Mouse (Mus musculus): ENCODE data around the gene Ppm1k. TPM values are rescaled to one million over a fixed set of nuclear protein-coding genes. Genes with fewer than 3 reads are reported as not detected.
A peak's percentile ranks its signal among the peaks of the same experiment; 100 is the strongest.
"Not testable (repeated sequence)": the region's sequence is repeated elsewhere in the genome, so short reads cannot be mapped to it uniquely, and the experiment has no call there.

The Ppm1k gene
- 10 to 100 TPM; 36.2 to 43.8 TPM for total RNA-seq (2021)
- long read RNA-seq, experiment 1, full-length matches to known transcripts: 5 of 7 reads
- long read RNA-seq, experiment 1, partial matches to known transcripts: 2 of 7 reads
- long read RNA-seq, experiment 1, other reads (novel, unspliced or antisense): 0 of 7 reads
- long read RNA-seq, experiment 2, full-length matches to known transcripts: 4 of 13 reads
- long read RNA-seq, experiment 2, partial matches to known transcripts: 7 of 13 reads
- long read RNA-seq, experiment 2, other reads (novel, unspliced or antisense): 2 of 13 reads

DNA sequence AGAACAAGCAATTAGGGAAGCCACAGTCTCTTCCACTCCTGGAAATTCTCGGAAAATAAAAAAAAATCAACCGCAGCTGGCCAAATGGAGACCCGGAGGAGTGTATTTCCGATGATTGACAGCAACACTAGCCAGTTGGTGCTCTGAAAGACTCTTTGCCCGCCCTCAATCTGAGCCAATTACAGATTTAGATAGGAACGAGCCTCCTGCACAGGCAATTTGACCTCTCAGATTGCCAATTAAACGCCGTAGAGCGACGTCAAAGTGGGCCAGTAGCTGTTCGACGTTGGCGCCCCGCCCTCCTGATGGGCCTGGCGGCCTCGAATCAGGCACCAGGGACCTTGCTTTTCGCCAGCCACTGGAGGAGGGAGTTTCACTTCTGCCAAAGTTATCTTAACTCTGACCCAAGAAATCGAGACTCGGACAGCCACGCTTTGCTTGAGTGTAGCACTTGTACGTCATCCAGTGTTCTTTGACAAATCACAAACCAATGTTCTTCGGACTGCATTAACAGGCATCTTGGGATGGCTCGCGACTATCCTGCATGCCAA is at the start of gene Ppm1k:
Ppm1k (minus strand) TSS at position 83 of the 551 bp plus-strand sequence.
- DNase-seq: peak; percentile 98
- intact Hi-C loops (cut with DNase I): loop anchor here (10.0 kb wide), 3 partner anchors 169 to 821 kb away; partner anchors contain the start of genes Avl9, Lancl2, Nt5c3 and Vmn1r4

DNA sequence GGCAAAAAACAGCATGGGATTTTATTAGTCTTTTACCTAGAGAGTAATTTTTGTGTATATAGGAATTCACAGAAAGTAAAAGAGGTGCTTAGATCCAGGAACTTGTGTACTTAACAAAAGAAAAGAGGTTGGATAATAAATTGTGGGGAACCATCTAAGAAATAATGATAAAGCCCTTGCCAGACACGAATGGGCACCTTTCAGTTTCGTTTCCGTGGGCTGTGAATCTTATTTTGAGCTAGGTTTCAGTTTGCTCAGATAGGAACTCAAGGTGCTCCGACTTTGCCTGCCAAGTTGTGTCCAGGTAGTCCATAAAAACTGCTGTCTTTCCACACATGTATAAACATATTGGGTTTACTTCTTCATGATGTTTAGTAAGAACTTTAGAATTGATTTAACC is 47.1 kb upstream of the Ppm1k start:
- DNase-seq: no peak
- intact Hi-C loops (cut with DNase I): no loop called here

GRCm38 (mm10) chr6:57581595-57581994 is 46.3 kb upstream of the Ppm1k start:
- intact Hi-C loops (cut with DNase I): no loop called here

GRCm38 (mm10) chr6:57580881-57581548 is 45.7 kb upstream of the Ppm1k start, which contains the start of gene Herc6:
TSS of gene Herc6 (plus strand) at chr6:57581000.
- DNase-seq: peak; percentile 69
- intact Hi-C loops (cut with DNase I): no loop called here

More at GRCm38 (mm10) chr6:57581595-57581994, 46.3 kb upstream of the Ppm1k start:
- DNase-seq: no peak

DNA sequence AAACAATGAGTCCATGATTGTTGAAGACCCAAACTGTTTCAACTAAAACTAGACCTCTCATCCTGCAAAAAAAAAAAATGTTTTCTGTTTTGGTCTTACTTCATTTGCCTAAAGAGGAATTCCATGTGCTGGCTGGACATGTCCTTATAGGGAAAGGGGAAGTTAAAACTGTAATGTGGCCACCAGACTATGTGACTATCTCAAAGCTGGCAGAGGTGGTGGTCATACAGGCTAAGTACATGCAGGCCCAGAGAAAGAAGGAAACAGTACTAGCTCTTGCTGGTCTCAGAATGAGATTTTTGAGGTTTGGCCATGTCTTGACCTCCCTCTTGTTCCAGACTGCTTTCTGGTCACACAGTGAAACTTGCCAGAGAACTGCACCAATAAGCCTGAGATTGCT is 36.3 kb upstream of the Ppm1k start:
- DNase-seq: no peak
- intact Hi-C loops (cut with DNase I): loop anchor here (2.0 kb wide), 2 partner anchors 141 to 763 kb away; no protein-coding TSS in a partner anchor

DNA sequence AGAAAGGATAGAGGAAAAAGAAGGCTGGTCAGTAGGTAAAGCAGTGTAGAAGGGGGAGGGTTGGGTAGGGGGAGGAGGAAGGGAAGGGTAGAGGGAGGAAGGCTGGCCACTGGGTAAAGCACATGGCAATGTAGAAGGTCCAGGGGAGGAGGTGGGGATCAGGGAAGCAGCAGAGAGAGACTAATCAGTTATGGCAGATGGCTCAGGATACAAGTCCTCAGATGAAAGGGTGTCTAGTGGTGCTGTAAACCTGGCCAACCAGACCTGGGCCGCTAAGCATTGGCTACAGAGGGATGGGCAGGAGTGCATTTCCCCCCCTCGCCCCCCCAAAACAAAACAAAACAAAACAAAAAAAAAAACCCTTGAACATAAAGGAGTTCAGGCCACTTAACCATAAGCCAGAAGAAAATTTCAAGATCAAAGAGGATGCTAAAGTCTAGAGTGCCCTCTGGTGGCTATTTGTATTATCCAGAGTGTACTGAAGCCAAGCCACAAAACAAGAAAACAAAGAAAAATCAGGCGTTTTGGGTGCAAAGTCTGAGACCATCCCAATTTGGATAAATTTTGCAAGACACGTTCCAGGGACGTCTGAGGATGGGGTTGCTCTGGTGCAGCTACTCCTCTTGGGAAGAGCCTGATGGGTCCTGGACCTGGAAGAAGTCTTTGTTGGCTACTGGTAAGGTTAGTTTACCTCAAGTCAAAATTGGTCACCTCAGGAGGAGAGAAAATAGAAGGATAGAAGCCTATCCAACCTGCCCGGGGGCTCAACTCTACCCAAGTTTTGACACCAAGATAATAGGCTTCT is 35.1 kb upstream of the Ppm1k start:
- intact Hi-C loops (cut with DNase I): loop anchor here (2.0 kb wide), 2 partner anchors 140 to 762 kb away; no protein-coding TSS in a partner anchor
- DNase-seq: peak; percentile 18 to 65

- intact Hi-C loops (cut with DNase I): no loop called here
- no peak for DNase-seq
Observed at GRCm38 (mm10) chr6:57567630-57568029, 32.4 kb upstream of the Ppm1k start.

DNA sequence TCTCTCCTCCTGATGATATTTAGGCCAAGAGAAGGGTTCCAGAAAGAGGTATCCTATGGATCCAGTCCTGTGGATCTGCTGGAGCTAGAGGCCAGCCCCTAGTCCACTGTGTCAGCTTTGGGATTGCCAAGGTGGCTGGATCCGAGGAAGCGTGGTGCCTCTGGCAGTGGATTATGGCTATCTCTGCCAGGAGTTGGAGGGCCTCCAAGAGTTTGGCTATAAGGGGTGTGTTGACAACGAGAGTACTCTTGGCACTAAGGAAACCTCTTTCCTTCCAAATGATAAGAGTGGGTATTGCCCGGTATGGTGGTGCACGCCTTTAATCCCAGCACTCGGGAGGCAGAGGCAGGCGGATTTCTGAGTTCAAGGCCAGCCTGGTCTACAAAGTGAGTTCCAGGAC is 30.2 kb upstream of the Ppm1k start:
- no peak for DNase-seq
- intact Hi-C loops (cut with DNase I): no loop called here

- no peak for DNase-seq
- intact Hi-C loops (cut with DNase I): no loop called here
Observed at GRCm38 (mm10) chr6:57563454-57563853, 28.2 kb upstream of the Ppm1k start.

DNA sequence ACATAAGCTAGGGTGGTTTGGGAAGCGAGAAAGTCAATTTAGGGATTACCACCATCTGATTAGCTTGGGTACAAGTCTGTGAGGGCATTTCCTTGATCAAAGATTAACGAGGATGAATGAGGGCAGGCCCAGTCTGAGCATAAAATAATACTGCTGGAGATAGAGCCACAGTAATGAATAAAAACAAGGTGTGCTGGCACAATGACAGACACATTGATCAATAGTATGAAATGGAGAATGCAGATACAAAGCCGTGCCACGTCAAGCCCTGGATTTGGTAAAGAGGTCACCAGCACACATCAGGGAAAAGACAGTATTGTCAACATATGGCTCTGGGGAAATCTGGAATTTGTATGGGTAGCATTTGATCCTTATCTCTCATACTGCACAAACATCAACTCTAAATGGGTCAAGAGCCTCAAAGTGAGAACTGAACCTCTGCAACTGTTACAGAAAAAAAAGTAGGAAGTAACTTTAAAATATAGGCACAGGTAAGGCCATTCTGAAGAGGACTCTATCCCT is 22.6 kb upstream of the Ppm1k start:
- intact Hi-C loops (cut with DNase I): no loop called here
- no peak for DNase-seq

DNA sequence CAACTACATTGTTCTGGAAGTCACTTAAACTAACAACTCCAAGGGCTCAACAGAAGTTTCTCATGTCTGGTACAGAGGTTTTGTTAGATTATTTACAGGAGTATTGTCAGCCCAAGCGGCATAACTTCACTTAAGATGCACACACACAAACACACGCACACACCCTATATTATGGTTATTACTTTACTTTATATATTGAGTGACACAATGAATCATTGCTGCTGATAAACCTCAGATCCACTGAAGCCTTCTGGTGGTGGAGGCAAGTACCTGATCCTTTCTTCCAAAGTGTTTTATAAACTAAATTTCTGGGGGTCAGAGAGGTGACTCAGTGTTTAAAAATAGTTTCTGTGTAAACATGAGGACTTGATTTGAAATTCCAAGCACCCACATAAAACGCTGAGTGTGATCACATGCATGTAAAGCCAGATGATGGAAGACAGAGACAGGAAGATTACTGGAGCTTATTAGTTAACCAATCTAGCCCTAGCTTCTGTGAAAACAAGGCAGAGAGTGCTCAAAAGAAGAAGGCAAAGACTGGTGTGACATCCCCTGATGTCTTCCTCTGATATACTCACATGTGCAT is 16.0 kb upstream of the Ppm1k start:
- DNase-seq: no peak
- intact Hi-C loops (cut with DNase I): no loop called here

DNA sequence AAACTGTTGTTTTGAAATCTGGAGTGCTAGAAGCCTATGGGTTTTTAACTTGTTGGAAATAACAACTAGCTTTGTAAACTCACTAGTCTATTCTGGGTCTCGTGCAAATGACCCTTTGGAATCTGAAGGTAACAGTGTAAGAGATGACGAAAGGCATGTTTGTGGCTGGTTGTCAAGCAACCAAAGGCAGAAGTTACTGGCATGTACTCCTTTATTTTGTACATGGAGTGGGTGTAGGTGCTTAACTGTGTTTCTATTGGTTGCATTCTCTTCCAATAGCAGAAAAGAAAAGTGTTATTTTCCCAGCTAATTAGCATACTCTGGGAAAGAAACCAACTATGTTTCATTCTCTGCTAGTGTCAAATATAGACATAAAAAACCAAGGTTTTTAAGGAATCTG is 9.6 kb upstream of the Ppm1k start:
- intact Hi-C loops (cut with DNase I): no loop called here

GRCm38 (mm10) chr6:57543591-57543990 is 8.3 kb upstream of the Ppm1k start:
- intact Hi-C loops (cut with DNase I): not testable (repeated sequence)
- peak in 1 of 2 experiments; percentile 23 for DNase-seq

More for the DNA sequence above, 9.6 kb upstream of the Ppm1k start:
- DNase-seq: peak in 1 of 2 experiments; percentile 42

DNA sequence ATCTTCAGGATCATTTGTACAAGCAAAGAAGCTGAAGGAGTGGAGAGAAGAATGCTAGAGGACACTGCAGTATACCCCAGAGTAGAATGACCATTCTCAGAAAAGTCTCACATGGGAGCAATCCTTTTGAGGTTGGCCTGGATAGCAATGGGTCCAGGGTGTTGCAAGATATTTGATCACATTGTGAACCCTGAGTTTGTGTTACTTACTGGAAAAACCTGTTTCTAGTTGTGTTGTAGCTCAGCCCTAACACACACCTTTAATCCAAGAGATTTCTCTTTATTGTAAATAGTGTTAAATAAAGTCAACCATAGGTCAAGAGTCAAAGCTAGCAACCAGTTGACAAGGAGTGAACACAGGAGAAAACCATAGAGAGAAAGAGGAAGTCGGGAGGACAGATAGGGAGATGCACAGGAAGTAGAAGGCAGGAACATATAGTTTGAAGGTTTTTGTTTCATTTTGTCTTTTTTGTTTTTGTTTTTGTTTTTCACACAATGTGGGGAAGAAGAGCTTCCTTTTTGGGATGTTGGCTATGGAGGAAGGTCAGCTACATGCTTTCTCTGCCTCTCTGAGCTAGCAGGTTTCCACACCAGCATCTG is 6.6 kb upstream of the Ppm1k start:
- DNase-seq: no peak
- intact Hi-C loops (cut with DNase I): no loop called here

DNA sequence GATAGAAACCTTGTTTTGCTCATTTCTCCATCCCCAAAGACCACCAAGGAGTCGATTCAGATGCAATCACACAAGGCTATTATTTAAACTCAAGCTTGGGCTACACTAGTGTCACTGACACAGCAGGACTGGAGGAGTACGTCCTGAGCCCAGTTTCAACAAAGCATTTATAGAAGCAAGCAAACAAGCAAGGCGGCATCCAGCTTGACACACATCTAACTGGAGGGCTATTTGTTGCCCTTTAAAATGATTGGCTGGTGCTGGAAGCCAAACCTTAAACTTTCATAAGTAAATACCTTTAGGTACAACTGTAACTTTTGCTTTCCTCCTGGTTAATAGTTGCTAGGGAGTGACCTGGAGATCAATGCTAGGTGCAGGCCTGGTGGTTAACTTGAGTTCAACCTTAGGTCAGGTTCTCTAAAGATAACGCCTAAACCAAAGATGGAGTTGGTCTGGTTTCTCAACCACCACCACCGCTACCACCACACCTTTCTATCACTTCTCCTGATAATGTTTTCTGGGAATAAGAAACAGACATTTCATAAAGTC is 5.8 kb upstream of the Ppm1k start:
- DNase-seq: no peak
- intact Hi-C loops (cut with DNase I): no loop called here

- no peak for DNase-seq
- intact Hi-C loops (cut with DNase I): loop anchor here (10.0 kb wide), 3 partner anchors 167 to 823 kb away; partner anchors contain the start of genes Avl9, Lancl2, Nt5c3 and Vmn1r4
Observed at GRCm38 (mm10) chr6:57537887-57538286, 2.6 kb upstream of the Ppm1k start.

DNA sequence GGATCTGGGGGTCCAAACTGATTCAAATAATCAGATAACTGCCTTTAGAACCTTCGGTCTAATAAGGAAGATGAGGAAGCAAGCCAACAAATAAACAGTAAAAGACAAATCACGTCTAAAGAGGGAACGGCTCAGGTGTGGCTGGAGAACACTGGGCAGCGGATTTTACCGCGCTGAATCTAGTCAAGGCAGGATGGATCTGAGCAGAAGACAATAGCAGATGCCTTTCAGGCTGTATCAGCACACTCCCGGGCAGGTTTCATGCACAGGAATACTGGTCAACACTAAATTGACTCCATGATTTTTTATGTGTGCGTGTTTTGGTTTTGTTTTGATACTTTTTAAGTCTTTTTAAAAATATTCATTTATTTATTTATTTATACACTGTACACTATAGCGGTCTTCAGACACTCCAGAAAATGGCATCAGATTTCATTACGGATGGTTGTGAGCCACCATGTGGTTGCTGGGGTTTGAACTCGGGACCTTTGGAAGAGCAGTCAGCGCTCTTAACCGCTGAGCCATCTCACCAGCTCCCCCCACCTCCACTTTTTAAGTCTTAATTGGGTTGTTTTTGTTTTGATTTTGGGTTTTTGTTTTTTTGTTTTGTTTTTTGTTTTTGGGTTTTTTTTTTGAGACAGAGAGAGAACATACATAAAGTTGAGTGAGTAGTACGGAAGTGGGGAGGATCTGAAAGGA is 852 bp upstream of the Ppm1k start:
- DNase-seq: peak; percentile 6 to 29
- intact Hi-C loops (cut with DNase I): loop anchor here (10.0 kb wide), 3 partner anchors 169 to 821 kb away; partner anchors contain the start of genes Avl9, Lancl2, Nt5c3 and Vmn1r4

- intact Hi-C loops (cut with DNase I): loop anchor here (10.0 kb wide), 3 partner anchors 170 to 820 kb away; partner anchors contain the start of genes Avl9, Lancl2, Nt5c3 and Vmn1r4
- DNase-seq: peak; percentile 46 to 53
Observed at GRCm38 (mm10) chr6:57534611-57535286, 519 bp downstream of the Ppm1k start.

Data from heart, postnatal 14 days (tissue).